Mouse (Mus musculus) MEL (cell line): ENCODE measurements around the gene Dpf2.

Experiments used
- CHD2 ChIP-seq: IDR thresholded peaks from 2 replicates; pipeline ENCODE4 v1.6.1; 2011; ENCODE audit warnings: low read length, improper control_type of control experiment
- CTCF ChIP-seq, 3 experiments: IDR thresholded peaks in 2 of 3; conservative IDR thresholded peaks in 1 of 3; 2 replicates each; pipeline ENCODE4 v1.5.1; 2011 to 2012; ENCODE audit warnings: low read length in 3 of 3, low read depth in 2 of 3, mild to moderate bottlenecking in 2 of 3, improper control_type of control experiment in 1 of 3, inconsistent platforms in 1 of 3, mixed read lengths in 1 of 3, moderate library complexity in 1 of 3; ENCODE audit not compliant: control insufficient read depth in 1 of 3, insufficient read depth in 1 of 3, poor library complexity in 1 of 3, severe bottlenecking in 1 of 3
- E2F4 ChIP-seq: IDR thresholded peaks from 2 replicates; pipeline ENCODE4 v1.6.1; 2011; ENCODE audit warnings: low read depth, low read length, improper control_type of control experiment, borderline replicate concordance
- EP300 ChIP-seq, 2 experiments: IDR thresholded peaks; 2 replicates each; pipeline ENCODE4 v1.6.1; 2011; ENCODE audit warnings: improper control_type of control experiment in 2 of 2, low read length in 2 of 2, low read depth in 1 of 2, mild to moderate bottlenecking in 1 of 2
- JUND ChIP-seq: IDR thresholded peaks from 2 replicates; pipeline ENCODE4 v1.6.1; 2011; ENCODE audit warnings: low read depth, mild to moderate bottlenecking, improper control_type of control experiment, low read length
- MAFK ChIP-seq: IDR thresholded peaks from 2 replicates; pipeline ENCODE4 v1.6.1; 2011; ENCODE audit warnings: low read depth, mild to moderate bottlenecking, low read length, improper control_type of control experiment, borderline replicate concordance
- MAZ ChIP-seq: IDR thresholded peaks from 2 replicates; pipeline ENCODE4 v1.6.1; 2012; ENCODE audit warnings: low read depth, mild to moderate bottlenecking, inconsistent platforms, low read length, improper control_type of control experiment
- MYC ChIP-seq: IDR thresholded peaks from 2 replicates; pipeline ENCODE4 v1.6.1; 2011; ENCODE audit warnings: low read depth, mild to moderate bottlenecking, low read length, improper control_type of control experiment, moderate library complexity
- POLR2A ChIP-seq, 2 experiments: IDR thresholded peaks; 2 replicates each; pipeline ENCODE4 v1.6.1; 2011 to 2012; ENCODE audit warnings: low read length in 2 of 2, mild to moderate bottlenecking in 2 of 2, control low read depth in 1 of 2, improper control_type of control experiment in 1 of 2, low read depth in 1 of 2, moderate library complexity in 1 of 2; ENCODE audit not compliant: control insufficient read depth in 1 of 2, insufficient read depth in 1 of 2, poor library complexity in 1 of 2
- RCOR1 ChIP-seq: IDR thresholded peaks from 2 replicates; pipeline ENCODE4 v1.6.1; 2012; ENCODE audit warnings: low read depth, mild to moderate bottlenecking, inconsistent platforms, low read length, improper control_type of control experiment
- SIN3A ChIP-seq: IDR thresholded peaks from 2 replicates; pipeline ENCODE4 v1.6.1; 2012; ENCODE audit warnings: low read length, improper control_type of control experiment, inconsistent platforms
- TCF12 ChIP-seq: IDR thresholded peaks from 2 replicates; pipeline ENCODE4 v1.6.1; 2014; ENCODE audit warnings: low read depth, mild to moderate bottlenecking, inconsistent platforms, low read length, improper control_type of control experiment, moderate library complexity
- USF2 ChIP-seq, 2 experiments: IDR thresholded peaks; 2 replicates each; pipeline ENCODE4 v1.6.1; 2011 to 2012; ENCODE audit warnings: improper control_type of control experiment in 2 of 2, low read length in 2 of 2, borderline replicate concordance in 1 of 2, inconsistent platforms in 1 of 2, low read depth in 1 of 2, mild to moderate bottlenecking in 1 of 2; ENCODE audit not compliant: insufficient read depth in 1 of 2
- ZNF384 ChIP-seq: IDR thresholded peaks from 2 replicates; pipeline ENCODE4 v1.6.1; 2012; ENCODE audit warnings: low read depth, mild to moderate bottlenecking, inconsistent platforms, low read length, improper control_type of control experiment

GRCm38 (mm10) chr19:5848032-5848825 is 64.6 kb downstream of the Dpf2 start:
- no peak for TF ChIP-seq CTCF (IDR thresholded peaks at IDR 0.05 in 2 of 3, conservative IDR thresholded peaks at IDR 0.05 in 1 of 3; ENCODE audit: control insufficient read depth in 1 of 3, insufficient read depth in 1 of 3, low read depth in 2 of 3, low read length in 3 of 3, poor library complexity in 1 of 3, severe bottlenecking in 1 of 3)
- TF ChIP-seq POLR2A (IDR thresholded peaks at IDR 0.05; ENCODE audit: control insufficient read depth in 1 of 2, insufficient read depth in 1 of 2, low read depth in 1 of 2, low read length in 2 of 2, poor library complexity in 1 of 2), result peak in 1 of 2 experiments; percentile 72; a peak in 2 of 4 replicates
- peak; percentile 75 to 83 for TF ChIP-seq EP300 (IDR thresholded peaks at IDR 0.05; ENCODE audit: low read depth in 1 of 2, low read length in 2 of 2)
- TF ChIP-seq ZNF384, result no peak
- TF ChIP-seq MAZ, result no peak
- 0 out of 2 replicates have a peak, but pooled peaks have one; percentile 58 for TF ChIP-seq MYC
- TF ChIP-seq MAFK, result peak; percentile 69; the same call in 1 of the 2 replicates
- TF ChIP-seq CHD2, result no peak; the same call in 1 of the 2 replicates
- peak; percentile 78 for TF ChIP-seq TCF12
- no peak for TF ChIP-seq E2F4
- TF ChIP-seq SIN3A, result peak; percentile 86; the same call in 1 of the 2 replicates
- no peak for TF ChIP-seq JUND
- peak; percentile 92 for TF ChIP-seq RCOR1
- no peak for TF ChIP-seq USF2 (IDR thresholded peaks at IDR 0.05; ENCODE audit: borderline replicate concordance in 1 of 2, insufficient read depth in 1 of 2, low read depth in 1 of 2, low read length in 2 of 2)
